Mouse (Mus musculus) cerebellum, adult 11 months (tissue): ENCODE measurements around the gene Agtr1a.

Source experiments
- DNase-seq: peaks from one replicate; pipeline ENCODE4 v3.0.0; 2022

Agtr1a gene

GRCm38 (mm10) chr13:30336148-30336801 is at the start of gene Agtr1a:
Gene Agtr1a (plus strand): TSS chr13:30336441.
- DNase-seq: peak; percentile 1

GRCm38 (mm10) chr13:30310221-30310620 is 26.0 kb upstream of the Agtr1a start:
- no peak for DNase-seq

- no peak for DNase-seq
Observed at GRCm38 (mm10) chr13:30324669-30325346, 11.4 kb upstream of the Agtr1a start.

- no peak for DNase-seq
Observed at GRCm38 (mm10) chr13:30331061-30331460, 5.2 kb upstream of the Agtr1a start.

GRCm38 (mm10) chr13:30331851-30332250 is 4.4 kb upstream of the Agtr1a start:
- DNase-seq: no peak

GRCm38 (mm10) chr13:30332581-30332980 is 3.7 kb upstream of the Agtr1a start:
- no peak for DNase-seq

GRCm38 (mm10) chr13:30334667-30335066 is 1.6 kb upstream of the Agtr1a start:
- no peak for DNase-seq

- no peak for DNase-seq
Observed at GRCm38 (mm10) chr13:30336913-30337312, 672 bp downstream of the Agtr1a start.

- DNase-seq: no peak
Observed at GRCm38 (mm10) chr13:30337646-30338045, 1.4 kb downstream of the Agtr1a start.

GRCm38 (mm10) chr13:30338576-30338975 is 2.3 kb downstream of the Agtr1a start:
- no peak for DNase-seq

- DNase-seq: no peak
Observed at GRCm38 (mm10) chr13:30339927-30340326, 3.7 kb downstream of the Agtr1a start.

- DNase-seq: no peak
Observed at GRCm38 (mm10) chr13:30341987-30342898, 6.0 kb downstream of the Agtr1a start.

- DNase-seq: no peak
Observed at GRCm38 (mm10) chr13:30345427-30345913, 9.2 kb downstream of the Agtr1a start.

- no peak for DNase-seq
Observed at GRCm38 (mm10) chr13:30346881-30347280, 10.6 kb downstream of the Agtr1a start.

GRCm38 (mm10) chr13:30348306-30348705 is 12.1 kb downstream of the Agtr1a start:
- DNase-seq: no peak

GRCm38 (mm10) chr13:30351966-30352365 is 15.7 kb downstream of the Agtr1a start:
- no peak for DNase-seq

- DNase-seq: no peak
Observed at GRCm38 (mm10) chr13:30354991-30355580, 18.8 kb downstream of the Agtr1a start.

GRCm38 (mm10) chr13:30355979-30356378 is 19.7 kb downstream of the Agtr1a start:
- no peak for DNase-seq

- DNase-seq: no peak
Observed at GRCm38 (mm10) chr13:30358456-30359168, 22.4 kb downstream of the Agtr1a start.

GRCm38 (mm10) chr13:30359886-30360285 is 23.6 kb downstream of the Agtr1a start:
- no peak for DNase-seq

GRCm38 (mm10) chr13:30361002-30361401 is 24.8 kb downstream of the Agtr1a start:
- DNase-seq: no peak

- DNase-seq: no peak
Observed at GRCm38 (mm10) chr13:30362048-30362447, 25.8 kb downstream of the Agtr1a start.
